Mouse (Mus musculus): ENCODE results near the gene Nfyb.

The Nfyb gene

DNA sequence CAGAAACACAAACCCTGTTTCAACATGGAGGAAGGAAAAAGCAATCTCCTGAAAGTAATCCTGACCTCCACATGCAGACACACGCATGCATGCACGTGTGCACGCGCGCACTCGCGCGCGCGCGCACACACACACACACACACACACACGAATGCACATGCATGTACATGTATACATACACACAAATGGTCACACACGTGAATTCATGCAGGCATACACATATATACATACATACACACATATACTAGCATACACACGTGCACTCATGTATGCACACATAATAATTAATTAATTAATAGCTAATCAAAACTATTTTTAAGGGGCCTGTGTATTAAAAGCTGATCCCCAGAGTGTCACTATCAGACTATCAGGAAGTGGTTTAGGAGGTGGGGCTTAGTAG lies 15.9 kb upstream of the Nfyb start:
- no peak for DNase-seq (ENCODE audit: low spot score in 2 of 2)

DNA sequence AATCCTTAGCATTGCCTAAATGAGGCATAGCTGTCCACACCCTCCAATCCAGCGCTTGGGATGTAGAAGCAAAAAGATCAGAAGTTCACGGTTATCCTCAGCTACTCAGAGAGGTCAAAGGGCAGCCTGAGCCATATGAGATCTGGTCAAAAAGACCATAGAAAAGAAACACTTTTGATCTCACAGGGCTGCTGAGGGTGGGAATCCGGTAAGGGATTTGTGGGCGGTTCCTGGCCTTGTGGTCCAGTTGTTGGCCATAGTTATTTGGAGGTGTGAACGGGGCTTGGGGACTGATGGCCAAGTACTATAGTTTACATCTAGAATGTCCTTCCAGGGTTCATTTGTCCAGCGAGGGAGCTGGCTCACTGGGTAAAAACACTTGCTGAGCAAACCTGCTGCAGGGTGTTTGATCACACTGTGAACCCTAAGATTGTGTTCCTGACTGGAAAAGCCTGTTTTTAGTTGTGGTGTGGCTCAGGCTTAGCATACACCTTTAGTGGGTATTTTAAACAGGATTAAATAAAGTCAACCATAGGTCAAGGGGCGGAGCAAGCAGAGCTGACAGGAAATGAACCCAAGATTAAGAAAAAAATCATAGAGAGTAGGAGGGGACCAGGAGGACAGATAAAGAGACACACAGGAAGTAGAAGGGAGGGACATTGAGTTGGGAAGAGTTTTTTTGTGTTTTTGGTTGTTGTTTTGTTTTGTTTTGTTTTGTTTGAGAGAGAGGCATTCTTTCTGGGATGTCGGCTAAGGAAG lies 15.0 kb upstream of the Nfyb start:
- no peak for DNase-seq (ENCODE audit: low spot score in 2 of 2)

DNA sequence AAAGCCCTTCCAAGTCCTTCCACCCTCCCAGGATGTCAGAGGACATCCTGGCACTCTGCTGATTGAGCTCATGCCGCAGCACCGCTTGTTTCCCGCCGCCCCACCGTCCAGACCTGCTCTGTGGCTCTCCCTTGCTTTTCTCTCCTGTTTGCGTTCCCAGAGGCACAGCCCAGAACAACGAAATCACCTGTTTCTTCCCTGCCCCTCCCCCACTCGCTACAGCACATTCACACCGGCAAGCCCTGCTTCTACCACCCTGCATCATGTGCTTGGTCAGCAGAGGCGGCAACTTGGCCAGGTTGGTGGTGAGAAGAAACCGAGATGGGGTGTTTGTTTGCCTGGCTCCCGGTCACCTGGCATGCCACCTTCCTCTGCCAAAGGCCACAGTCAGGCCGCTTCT lies 13.9 kb upstream of the Nfyb start:
- no peak for DNase-seq (ENCODE audit: low spot score in 2 of 2)

- DNase-seq (ENCODE audit: low spot score in 2 of 2), result no peak
These were observed 13.1 kb upstream of the Nfyb start for GRCm38 (mm10) chr10:82777075-82777474.

DNA sequence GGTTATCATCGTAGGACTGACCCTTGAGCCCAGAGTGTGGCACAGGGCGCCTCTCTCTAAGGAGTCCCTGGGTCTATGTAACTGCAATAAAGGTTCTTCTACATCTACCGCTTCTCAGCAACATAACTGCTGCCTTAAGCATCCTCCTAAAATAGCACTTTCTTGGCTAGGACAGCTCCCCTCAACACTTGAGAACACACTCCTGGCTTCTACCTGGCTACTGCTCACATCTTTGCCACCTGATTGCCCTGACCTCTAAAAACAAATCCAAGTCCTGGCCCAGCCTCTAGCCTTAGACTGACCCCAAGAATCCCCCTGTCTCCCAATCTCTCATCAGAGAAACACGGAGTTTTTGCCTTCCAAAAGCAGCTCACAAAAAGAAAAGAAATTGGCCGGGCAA lies 10.9 kb upstream of the Nfyb start:
- DNase-seq (ENCODE audit: low spot score in 2 of 2), result no peak

GRCm38 (mm10) chr10:82771595-82772170 lies 7.7 kb upstream of the Nfyb start:
- no peak for DNase-seq (ENCODE audit: low spot score in 2 of 2)

DNA sequence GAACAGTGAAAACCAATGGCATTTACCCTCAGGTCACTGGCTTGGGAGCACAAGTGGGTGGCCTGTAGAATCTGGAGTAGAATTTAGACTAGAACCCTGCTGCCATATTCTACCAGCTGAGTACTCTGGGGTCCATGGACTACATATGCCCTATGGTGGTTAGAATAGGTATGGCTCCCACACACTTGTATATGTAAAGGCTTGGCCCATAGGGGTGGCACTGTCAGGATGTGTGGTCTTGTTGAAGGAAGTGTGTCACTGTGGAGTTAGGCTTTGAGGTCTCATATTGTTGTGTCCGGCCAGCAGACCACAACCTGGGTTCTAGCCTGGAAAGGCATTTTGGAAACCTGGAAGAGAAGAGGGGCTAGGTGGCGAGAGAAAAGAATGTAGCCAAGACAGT lies 6.8 kb upstream of the Nfyb start:
- DNase-seq (ENCODE audit: low spot score in 2 of 2), result no peak

DNA sequence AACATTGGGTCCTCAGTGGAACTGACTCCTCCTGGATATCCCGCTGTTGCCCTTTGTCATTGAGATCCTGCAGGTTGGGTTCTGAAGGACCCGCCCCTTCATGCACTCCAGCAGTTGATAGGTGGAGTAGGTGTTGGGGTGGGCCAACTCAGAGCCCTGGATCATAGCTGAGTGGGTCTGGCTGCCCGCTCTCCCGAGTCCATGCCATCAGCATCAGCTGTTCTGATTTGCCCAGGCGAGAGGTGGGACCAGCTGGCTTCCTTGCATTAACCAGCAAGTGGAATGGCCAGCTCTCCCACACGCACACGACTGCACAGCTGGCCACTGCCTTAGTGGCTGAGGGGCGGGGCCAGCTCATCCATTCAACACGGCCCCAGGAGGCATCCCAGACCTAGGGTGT lies 5.0 kb upstream of the Nfyb start:
- no peak for DNase-seq (ENCODE audit: low spot score in 2 of 2)

GRCm38 (mm10) chr10:82762756-82763681 lies 925 bp downstream of the Nfyb start:
- peak in 1 of 2 experiments; percentile 21 for DNase-seq (ENCODE audit: low spot score in 2 of 2)

GRCm38 (mm10) chr10:82761037-82761811 lies 2.7 kb downstream of the Nfyb start:
- DNase-seq (ENCODE audit: low spot score in 2 of 2), result no peak

- no peak for DNase-seq (ENCODE audit: low spot score in 2 of 2)
These were observed 4.2 kb downstream of the Nfyb start for GRCm38 (mm10) chr10:82759706-82760105.

DNA sequence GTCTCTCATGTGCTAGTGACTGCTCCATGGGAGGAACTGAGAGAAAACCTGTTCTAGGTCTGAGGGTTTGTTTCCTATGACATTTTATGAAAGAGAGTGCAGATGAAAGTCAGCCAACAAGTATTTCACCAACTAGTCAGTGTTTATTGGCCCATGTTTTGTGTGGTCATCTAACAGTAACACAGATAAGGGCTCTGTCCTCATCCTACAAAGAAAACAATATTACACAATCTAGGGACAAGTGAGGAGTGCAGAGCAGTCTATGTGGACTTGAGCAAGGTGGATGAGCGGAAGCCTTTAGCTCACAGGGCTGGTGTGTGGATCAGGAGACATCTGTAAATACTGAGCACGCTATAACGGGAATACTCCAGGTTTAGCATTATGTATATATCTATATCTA lies 5.1 kb downstream of the Nfyb start:
- DNase-seq (ENCODE audit: low spot score in 2 of 2), result no peak

DNA sequence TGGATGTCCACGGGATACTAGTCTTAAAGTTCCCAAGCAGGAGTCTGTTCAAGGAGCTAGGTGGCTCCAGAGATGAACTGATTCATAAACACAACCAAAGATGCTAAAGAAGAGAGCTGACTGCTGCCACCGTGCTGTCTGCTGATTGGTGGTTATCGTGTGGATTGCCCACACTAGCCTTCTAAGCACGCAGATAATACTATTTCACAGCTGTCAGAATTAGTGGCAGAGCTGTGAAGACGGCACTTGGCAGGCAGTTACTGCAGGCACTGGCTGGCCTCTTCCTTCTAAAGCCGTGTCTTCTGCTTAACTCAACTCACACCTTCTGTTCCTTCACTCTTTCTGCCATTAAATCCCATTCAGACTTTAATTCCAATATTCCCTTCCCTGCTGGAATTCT lies 5.6 kb downstream of the Nfyb start:
- DNase-seq (ENCODE audit: low spot score in 2 of 2), result no peak

GRCm38 (mm10) chr10:82757341-82757740 lies 6.6 kb downstream of the Nfyb start:
- no peak for DNase-seq (ENCODE audit: low spot score in 2 of 2)

DNA sequence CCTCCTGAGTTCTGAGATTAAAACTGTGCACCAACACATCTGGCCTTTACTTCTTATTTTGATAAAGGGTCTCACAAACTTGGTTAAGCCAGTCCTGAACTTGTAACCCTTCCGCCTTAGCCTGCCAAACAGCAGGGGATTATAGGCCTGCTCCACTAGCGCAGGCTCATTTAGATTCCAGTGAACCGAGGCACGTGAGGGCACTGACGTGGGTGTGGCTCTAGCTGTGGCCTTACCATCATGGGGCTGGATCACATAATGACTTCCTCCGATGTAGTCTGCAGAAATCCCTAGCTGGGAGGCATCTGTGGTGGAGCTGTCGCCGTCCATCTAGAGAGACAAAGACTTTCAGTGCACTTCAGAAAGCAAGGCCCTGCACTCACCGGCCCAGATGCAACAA lies 7.5 kb downstream of the Nfyb start:
- no peak for DNase-seq (ENCODE audit: low spot score in 2 of 2)

DNA sequence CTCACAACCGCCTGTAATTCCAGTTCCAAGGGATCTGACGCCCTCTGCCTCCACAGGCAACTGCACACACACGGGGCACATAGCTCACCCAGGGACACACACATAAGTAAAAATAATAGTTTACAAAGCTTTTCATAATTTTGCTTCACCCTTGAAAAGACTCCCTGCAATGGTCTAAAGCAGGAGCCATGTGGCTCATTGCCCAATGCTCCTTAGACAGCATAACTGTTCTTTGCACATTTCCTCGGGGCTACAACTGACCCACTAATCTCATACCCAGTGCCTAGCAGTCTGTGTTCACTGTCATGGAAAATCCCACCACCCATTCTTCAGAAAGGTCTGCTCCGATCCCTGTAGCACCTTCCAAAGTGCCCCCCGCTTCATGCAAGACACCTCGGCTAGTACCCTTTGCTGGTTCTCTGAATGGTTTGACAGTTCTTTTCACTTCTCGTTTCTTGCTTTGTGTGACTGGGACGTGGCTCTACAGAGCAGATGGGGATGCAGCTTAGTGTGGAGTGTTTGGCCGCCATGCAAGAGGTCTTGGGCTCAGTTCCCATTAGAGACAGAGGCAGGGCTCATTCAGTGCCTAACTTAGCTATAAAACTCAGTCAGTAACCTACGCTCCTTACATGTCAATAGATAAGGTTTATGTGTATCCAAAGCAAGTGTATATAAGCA lies 8.6 kb downstream of the Nfyb start:
- no peak for DNase-seq (ENCODE audit: low spot score in 2 of 2)

GRCm38 (mm10) chr10:82754642-82755041 lies 9.3 kb downstream of the Nfyb start:
- no peak for DNase-seq (ENCODE audit: low spot score in 2 of 2)

DNA sequence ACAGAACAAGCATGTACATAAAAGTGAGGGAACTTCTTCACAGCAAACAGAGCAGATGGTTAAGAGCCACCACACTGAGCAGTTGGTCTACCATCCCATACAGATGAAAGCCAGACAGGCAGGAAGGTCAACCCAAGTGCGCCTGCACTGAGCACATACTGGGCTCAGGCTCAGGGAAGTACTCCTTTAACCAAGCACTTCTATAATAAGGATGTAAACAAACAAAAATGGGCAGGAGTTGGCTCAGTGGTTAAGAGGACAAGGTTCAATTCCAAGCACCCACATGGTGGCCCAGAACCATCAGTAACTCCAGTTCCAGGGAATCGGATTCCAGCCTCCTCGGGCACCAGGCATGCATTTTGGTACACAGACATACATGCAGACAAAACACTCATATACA lies 11.0 kb downstream of the Nfyb start:
- DNase-seq (ENCODE audit: low spot score in 2 of 2), result no peak

DNA sequence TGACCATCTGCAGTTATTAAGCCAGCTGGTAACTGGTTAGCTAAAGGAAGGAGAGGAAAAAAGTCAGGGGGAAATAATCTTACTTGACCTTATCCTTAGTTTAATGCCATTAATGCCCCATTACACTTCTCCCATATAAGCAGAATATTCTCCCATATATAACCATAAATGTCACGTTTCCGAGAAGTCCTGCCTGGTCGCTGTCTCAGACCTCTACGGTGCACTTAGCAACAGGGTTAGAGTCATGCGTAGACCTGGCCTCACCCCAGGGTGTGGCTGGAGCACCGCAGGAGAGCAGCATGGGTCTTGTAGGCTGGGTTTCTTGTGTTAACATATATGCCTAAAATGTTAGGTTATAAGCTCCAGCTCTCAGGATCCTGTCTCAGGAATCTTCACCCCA lies 13.2 kb downstream of the Nfyb start:
- no peak for DNase-seq (ENCODE audit: low spot score in 2 of 2)

DNA sequence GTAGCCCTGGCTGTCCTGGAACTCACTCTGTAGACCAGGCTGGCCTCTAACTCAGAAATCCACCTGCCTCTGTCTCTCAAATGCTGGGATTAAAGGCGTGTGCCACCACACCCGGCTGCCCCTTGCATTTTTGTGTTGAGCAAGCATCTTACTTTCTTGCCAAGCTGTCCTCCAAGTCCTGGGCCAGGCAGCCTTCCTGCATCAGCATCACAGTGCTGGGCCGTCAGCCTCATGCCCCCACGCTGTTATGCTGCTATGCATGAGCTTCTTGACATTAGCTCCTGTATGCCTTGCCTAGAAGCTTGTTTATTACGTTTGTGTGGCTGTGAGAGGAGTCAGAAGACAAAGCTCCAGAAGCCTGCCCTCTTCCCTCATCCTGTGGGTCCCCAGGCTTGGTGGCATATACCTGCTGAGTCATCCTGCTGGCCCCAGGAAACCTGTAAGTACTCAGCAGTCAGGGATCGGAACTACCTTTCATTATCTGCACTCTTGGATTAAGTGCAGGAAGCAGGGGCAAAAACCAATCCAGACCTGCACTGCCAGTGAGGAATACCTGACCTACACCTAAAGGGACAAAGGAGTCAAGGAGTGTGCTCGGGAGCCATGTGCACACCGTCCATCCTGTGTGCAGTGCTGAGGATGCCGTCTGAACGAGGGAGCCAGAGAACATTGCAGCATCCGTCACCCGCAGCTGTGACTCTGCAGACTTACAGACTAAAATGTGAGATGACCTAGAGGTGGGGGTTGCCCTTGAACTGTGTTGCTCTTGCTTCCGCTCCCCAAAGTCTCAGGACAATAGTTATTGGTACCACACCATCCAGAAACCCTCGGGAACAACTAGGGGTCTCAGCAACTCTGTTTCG lies 16.7 kb downstream of the Nfyb start:
- no peak for DNase-seq (ENCODE audit: low spot score in 2 of 2)
